Mouse (Mus musculus) heart, postnatal 4 days (tissue): ENCODE results near the gene Txlnb. TPM values are rescaled to one million over a fixed set of nuclear protein-coding genes. Genes with fewer than 3 reads are reported as not detected.

Source experiments
- DNase-seq: peaks from one replicate; pipeline ENCODE4 v3.0.0; 2021
- total RNA-seq, 2 experiments: library from RNA; stranded (reverse); gene quantifications; 2 replicates each; pipeline ENCODE4 v1.2.3; 2021

The Txlnb gene
- total RNA-seq, 2 experiments from 2014 or later, result 86.9 to 89.7 TPM

DNA sequence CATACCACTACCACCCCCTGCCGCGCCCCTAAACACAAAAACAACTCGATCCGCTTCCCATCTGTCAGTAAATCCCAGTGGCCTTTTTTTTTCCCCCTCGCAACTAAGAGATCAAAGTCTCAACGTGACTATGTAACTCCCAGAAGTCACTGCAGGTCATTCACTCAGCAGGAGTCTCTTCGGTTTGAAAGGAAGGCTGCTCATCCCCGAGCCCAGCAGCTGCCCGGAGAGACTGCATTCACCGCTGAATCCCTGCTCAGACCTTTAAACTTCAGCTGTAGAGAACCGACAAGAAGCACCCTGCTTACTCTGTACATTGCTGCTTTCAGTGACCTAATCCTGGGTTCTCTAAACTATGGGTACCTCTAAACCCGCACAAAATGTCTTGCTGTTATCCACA lies 31.4 kb downstream of the Txlnb start:
- no peak for DNase-seq

DNA sequence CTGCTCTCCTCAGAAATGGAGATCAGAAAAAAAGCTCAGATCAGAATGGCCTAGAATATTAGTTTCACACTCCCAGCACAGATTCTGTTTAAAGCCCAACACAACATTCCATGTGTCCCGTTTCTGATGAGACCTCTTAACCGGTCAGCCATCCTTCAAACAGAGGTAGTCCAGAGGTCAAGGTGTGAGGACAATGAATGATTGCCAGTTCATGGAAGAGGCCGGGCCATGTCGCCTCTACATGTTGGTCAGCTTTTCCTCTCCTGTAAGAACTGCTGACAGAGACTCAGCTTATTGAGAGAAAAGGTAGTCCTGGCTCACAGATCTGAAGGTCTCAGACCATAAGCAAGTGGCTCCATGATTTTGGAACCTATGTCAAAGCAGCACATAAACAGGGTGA lies 33.2 kb downstream of the Txlnb start:
- no peak for DNase-seq

- DNase-seq, result no peak
Observed at GRCm38 (mm10) chr10:17831041-17831440, 35.0 kb downstream of the Txlnb start.

DNA sequence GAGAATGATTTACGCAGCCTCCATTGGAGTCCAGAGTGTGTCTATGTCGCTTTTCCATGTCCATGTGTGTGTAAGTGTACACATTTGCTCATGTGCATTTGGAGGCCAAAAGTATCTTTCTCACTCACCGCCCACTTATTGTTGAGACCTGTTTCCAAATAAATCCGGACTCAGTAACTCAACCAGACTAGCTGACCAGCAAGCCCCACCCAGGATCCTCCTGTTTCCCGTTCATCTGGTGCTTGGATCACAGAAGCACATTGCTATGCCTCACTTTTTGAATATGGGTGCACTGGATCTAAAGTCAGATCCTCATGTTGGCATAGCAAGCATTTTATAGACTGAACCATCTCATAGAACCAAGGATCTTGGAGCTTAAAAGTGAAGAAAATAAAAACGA lies 39.0 kb downstream of the Txlnb start:
- no peak for DNase-seq

DNA sequence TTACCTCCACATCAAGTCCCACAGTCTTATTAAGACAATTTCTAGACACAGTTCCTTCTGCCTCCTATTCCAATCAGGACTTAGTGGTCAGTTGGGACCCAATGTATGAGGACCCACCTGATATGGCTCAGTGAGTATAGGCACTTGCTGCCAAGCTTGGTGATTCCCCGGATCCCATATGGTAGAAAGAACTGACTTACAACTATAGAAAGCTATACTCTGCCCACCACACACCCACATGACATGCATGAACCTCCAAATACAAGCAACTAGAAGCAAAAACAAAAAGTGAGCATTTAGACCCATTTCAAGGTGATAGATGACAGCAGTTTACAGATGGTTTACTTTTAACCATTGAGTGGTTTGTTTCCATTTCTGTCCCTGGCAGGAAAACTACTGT lies 40.2 kb downstream of the Txlnb start:
- DNase-seq, result no peak

DNA sequence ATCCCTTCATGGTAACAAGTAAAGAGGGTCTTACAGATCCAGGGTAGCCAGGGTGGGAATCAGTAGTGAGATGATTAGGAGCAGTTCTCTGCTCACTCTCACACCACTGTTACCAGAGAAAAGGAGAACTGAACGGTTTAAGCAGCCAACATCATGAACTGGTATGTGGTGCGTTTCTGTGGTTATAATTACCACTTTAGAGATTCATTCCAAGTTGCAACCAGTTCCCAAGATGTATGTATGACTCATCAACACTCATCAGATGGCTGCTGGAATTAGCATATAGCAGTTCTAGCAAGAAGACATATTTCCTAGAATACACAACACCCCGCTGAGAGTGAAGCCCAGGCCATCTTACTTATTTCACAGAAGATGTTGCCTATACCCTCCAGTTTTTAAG lies 46.0 kb downstream of the Txlnb start:
- DNase-seq, result no peak

GRCm38 (mm10) chr10:17844781-17845537 lies 48.9 kb downstream of the Txlnb start:
- DNase-seq, result no peak

DNA sequence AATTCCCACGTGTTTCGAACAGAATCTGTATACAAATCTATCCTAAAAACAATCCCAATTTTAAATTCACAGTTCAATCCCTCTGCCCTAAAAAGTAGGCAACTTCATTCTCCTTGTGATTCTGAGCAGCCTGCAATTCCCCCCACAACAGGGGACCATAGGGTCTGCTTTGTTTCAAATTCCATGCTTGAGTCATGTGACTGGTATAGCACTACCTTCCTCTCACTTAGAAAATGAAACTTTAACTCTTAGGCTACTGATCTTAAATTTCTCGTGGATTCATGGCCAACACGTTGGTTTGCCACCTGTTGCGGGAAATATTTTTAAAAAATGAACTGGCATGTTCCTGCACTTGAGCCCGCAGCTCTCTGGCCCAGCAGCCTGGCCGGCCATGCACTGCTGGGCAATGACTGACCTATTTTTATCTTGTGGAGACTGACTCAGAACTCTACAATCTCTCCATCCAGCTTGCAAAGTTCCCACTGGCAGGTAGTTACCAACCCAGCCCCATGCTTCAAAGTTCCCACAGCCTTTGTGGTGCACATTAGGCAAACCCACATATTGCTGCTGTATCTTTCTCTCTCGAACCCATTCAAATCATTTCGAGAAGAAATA lies 61.7 kb downstream of the Txlnb start:
- no peak for DNase-seq

GRCm38 (mm10) chr10:17860701-17861480 lies 64.9 kb downstream of the Txlnb start:
- no peak for DNase-seq

DNA sequence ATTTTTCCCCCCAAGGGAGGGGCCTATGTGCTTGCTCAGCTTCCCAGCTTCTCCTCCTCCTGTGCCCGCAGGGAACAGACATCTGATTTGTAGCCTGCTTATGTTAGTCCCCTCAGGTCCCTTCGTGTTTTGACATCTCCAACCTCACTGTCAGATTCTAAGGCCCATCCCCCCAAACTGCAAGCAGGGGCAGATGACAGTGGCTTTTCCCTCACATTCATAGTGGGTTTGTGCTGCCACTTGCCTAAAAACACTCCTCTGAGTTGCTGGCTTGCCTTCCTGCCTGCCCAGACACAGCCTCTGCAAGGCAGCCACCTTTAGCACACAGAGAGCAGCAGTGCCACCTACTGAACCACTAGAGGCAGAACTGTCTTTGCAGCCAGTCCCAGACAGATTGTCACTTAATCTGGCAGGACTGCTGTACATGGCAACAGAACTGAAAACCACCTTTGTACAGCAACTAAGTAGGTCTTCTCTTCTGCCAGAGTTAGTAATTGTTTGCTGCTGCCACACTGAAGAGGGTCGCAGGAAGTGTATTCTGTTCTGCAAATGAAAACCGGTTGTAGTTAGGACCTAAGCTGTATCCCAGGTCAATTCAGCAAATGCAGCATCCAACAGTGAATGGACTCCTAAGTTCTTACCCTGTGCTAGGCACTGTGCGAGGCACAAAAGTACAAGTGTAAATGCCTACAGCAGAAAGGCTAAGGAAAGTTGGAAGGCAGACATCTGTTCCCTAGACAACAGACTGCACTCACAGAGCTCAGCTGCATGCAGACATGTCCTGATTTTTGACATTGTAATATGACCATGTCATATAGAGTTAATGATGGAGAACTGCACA lies 74.0 kb downstream of the Txlnb start:
- peak; percentile 74 for DNase-seq

DNA sequence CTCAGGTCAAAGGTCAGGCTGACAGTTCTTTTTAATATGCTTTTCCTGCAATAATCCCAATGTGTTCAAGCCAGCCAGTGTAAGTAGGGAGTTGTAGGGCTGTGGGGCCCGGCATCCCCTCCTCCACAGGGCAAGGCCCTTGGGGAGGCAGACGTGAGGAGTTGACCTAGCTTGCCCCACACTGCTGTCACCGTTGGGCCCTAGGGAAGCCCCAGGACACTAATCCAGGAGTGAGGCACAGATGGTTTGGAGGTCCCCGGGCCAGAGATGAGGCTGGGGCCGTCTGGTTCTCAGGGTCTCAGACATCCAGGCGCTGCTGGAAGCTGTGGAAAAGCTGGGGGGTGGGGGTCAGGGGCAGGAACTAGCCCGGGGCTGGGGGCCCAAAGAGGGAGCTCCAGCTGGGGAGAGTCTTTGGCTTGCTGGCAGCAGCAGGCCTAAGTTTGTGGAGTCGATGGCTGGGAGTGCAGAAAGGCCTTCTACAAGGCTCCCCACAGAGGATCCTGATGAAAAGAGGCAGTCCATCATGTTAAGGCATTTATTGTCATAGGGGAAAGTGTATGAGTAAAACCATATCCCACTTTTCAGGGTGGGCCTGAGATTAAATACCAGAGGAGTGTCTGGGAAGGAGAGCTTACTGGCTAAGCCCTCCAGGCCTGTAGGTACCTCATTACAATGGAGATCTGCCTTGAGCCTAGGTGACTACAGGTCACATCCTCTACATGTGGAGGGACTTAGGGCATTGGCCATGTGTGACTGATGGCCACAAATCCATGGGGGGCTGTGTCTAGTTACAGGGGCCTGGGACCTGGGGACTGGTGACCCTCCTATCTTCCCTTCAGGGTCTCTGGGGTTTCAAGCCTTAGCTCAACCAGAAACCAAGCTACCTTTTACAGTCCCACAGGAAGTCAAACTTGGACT lies 82.2 kb downstream of the Txlnb start:
- DNase-seq, result no peak

DNA sequence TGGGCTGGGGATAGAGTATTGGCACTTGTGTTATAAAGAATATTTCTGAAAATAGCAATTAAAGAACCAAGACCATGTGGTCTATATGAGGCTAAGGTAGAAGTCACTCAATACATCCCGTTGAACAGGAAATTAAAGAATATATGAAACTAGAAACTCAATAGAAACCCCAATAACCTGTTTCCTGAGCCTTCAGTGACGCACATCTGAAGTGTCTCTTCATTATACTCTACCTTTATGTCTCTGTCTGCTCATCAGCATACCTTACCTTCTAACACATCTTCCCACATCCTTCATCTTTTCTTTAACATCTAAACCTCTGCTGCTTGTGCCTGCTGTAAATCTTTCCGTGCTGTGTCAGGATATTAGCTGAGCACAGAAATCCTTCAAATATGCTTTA lies 84.0 kb downstream of the Txlnb start:
- no peak for DNase-seq

DNA sequence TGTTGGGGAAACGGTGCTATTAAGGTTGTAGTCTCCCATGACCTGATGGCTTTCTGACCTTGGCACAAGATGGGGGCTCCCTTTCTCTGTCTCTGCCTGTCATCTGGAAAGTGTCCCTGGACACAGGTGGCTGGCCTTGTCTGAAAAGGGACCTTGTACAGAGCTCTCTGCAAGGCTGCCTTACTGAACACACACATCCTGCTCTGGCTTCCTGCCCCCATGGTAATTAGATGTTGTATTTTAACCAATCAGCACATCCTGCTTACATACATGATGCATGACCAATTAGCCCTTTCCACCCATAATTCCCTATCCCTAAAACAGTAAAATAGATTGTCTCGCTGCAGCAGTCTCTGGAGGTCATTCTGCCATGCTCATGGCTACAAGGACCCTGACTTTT lies 84.7 kb downstream of the Txlnb start:
- no peak for DNase-seq

Other genes with a start within 250 kb of the Txlnb start
- 10 to 100 TPM; 20.9 to 22.8 TPM for gene Cited2, start 73.0 kb upstream of the Txlnb start, total RNA-seq
- gene Heca, start 151.8 kb downstream of the Txlnb start, total RNA-seq, result 10 to 100 TPM; 45.1 to 46.8 TPM
- gene Abracl, start 227.1 kb downstream of the Txlnb start, total RNA-seq, result 100 to 1,000 TPM; 155 to 163 TPM